Mouse (Mus musculus): ENCODE results near the gene Kdf1.

Kdf1 gene

DNA sequence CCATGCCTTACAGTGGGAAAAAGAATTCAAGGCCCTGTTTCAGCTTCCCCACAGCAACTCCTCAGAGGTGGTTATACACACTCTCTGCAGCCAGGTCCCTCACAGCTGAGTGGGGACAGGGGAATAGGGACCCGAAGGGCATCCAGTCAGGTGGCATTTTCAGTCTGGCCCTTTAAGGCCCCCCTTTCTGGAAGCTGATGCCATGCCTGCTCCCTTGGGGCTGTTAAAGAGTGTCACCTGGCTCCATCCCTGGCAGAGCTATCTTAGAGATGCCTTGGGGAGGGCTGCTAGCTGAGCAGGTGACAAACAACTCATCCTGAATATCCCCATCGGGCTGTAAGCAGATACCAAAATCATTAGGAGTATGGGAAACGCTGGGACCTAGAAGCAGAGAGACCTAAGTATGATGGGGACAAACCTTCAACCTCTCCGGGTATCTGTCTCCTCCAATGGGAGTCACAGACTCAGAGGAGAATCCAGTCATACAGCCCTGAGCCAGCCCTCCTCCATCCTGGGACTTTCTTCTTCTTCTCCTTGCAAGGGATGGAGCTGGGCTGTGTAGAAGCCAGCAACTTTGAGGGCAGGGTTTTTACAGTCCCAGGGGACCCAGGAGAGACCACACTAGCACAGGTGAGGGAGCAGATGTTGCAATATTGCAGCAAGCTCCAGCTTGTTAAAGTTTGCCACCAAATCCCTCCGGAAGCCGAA, 21.9 kb upstream of the Kdf1 start:
- peak; percentile 20 for DNase-seq (ENCODE audit: low read depth)

- peak; percentile 49 for DNase-seq (ENCODE audit: low read depth)
Measured at GRCm38 (mm10) chr4:133497461-133498159, 21.2 kb upstream of the Kdf1 start.

GRCm38 (mm10) chr4:133498160-133498724, 20.5 kb upstream of the Kdf1 start, which contains the start of gene Trnp1:
Trnp1 (minus strand) TSS chr4:133498550.
- peak; percentile 92 for DNase-seq (ENCODE audit: low read depth)

GRCm38 (mm10) chr4:133501514-133501913, 17.2 kb upstream of the Kdf1 start:
- DNase-seq (ENCODE audit: low read depth), result no peak

DNA sequence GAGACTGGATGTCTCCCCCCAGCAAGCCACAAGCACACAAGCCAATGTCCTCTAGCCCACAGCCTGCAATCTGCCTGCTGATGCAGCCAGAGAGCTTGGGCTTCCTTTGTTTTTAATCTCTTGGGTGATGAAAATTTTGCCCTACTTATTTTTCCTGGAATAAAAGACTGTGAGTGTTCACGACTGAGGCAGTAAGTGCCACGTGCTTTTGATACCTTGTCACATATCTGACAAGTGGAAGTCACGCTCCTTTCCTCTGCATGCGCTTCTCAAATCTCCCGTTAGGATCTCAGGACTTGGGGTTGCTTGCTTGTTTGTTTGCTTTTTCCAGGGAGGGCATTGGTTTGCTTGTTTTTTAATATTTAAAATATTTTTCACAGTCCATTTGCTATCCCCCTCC, 14.5 kb upstream of the Kdf1 start:
- DNase-seq (ENCODE audit: low read depth), result no peak

DNA sequence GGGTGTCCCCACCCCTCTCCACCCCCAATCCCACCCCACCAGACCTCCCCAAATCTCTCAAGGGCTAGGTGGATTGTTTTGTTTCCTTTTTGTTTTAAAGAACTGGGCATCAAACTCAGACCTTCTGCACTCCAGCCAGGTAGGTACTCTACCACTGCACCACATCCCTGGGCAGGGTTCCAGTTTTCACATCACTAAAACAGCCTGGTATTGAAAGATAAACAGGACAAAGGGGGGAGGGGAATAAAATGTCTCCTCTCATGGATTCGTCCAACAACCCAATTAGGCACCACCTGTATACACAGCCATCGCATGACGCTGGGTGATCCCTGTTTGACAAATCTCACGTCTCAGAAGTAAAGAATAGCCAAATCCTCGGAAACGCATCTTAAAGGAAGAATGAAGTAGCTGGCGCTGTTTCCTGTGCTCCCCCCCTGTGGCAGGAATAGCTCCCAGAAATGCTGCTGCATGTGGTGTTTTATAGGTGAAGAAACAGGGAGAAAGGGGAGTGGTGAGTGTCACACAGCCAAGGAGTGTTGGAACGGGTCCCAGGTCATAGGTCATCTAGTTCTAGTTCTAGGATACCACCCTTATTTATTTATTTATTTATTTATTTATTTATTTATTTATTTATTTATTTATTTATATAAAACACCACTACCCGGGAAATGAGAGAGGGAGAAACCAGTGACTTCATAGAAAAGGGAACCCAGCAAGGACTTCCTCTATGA, 13.8 kb upstream of the Kdf1 start:
- no peak for DNase-seq (ENCODE audit: low read depth)

DNA sequence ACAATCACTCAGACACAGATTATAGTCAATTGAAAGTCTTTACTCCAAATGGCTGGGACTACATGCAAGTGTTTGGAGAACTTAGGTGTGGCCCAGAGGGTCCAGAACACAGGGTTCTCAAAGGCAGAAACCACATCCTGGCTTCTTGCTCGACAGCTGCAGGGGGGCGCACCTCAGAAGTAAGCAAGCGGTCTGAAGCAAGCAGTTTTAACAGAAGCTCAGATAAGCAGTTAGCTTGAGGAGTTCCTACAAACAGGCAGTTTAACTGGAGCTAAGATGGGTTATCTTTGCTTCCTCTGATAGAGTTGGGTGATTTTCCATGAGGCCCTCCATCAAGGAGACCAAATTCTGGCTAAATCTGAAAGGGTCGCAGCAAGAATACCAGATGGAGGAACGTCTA, 12.2 kb upstream of the Kdf1 start:
- no peak for DNase-seq (ENCODE audit: low read depth)

DNA sequence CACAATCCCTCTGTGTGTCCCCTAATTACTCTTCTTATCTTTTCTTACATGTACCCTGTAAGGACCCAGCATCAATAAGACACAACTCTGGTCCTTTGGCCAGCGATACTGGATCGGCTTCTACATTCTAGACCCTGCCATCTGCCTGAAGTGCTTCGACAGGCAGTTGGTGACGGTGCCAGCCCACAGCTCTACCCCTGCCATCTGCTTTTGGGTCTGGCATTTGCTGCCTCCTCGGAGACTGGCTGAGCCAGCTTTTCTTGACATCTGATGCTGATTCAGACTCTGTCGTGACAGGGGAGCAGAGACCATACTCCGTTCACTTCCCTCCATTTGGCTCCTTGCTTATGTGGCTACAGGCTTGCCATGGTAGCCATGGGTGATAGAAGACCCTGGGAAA, 9.8 kb upstream of the Kdf1 start:
- no peak for DNase-seq (ENCODE audit: low read depth)

DNA sequence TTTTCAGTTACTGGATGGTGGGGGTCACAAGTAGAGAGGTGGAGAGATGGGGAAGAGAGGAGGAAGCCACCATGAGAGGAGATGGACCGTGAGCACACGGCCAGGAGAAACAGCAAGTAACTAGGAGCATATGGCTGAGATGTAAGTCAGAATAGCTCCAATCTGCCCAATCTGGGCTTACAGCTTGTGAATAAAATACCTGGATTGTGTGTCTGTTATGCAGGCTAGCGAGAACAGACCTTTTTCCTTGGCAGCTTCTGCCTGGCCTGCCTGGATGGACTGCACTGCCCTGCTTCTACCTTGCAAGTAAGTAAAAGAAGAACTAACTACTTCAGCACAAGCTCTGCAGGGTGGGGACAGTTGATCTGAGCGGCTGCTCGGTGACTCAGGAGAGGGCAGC, 7.7 kb upstream of the Kdf1 start:
- no peak for DNase-seq (ENCODE audit: low read depth)

GRCm38 (mm10) chr4:133512511-133512910, 6.3 kb upstream of the Kdf1 start:
- DNase-seq (ENCODE audit: low read depth), result peak; percentile 17

- DNase-seq (ENCODE audit: low read depth), result peak; percentile 81
Measured at GRCm38 (mm10) chr4:133512972-133513371, 5.8 kb upstream of the Kdf1 start.

GRCm38 (mm10) chr4:133519369-133519665, 554 bp downstream of the Kdf1 start:
- DNase-seq (ENCODE audit: low read depth), result no peak

GRCm38 (mm10) chr4:133521502-133521901, 2.7 kb downstream of the Kdf1 start:
- no peak for DNase-seq (ENCODE audit: low read depth)

GRCm38 (mm10) chr4:133527788-133528187, 9.0 kb downstream of the Kdf1 start:
- no peak for DNase-seq (ENCODE audit: low read depth)

DNA sequence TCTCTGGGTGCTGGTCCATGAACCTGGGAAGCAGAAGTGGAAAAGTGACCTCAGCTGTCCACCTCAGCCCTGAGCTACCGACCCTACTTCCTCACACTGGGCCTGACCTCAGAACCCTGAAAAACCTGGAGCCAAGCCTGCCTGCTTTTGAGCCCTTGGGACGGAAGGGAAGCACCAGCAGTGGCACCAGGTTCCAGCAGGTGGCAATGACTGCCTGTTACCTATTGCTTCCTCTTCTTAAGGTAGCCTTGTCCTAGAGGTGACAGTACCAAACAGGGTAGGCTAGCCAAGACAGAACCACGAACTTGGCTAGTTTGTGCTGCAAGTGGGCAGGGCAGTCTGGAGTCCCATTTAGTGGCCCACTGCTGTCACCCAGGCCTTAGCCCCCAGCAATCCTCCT, 14.0 kb downstream of the Kdf1 start:
- DNase-seq (ENCODE audit: low read depth), result no peak

GRCm38 (mm10) chr4:133536081-133536480, 17.3 kb downstream of the Kdf1 start:
- DNase-seq (ENCODE audit: low read depth), result no peak

- DNase-seq (ENCODE audit: low read depth), result no peak
Measured at GRCm38 (mm10) chr4:133536652-133537051, 17.9 kb downstream of the Kdf1 start.

DNA sequence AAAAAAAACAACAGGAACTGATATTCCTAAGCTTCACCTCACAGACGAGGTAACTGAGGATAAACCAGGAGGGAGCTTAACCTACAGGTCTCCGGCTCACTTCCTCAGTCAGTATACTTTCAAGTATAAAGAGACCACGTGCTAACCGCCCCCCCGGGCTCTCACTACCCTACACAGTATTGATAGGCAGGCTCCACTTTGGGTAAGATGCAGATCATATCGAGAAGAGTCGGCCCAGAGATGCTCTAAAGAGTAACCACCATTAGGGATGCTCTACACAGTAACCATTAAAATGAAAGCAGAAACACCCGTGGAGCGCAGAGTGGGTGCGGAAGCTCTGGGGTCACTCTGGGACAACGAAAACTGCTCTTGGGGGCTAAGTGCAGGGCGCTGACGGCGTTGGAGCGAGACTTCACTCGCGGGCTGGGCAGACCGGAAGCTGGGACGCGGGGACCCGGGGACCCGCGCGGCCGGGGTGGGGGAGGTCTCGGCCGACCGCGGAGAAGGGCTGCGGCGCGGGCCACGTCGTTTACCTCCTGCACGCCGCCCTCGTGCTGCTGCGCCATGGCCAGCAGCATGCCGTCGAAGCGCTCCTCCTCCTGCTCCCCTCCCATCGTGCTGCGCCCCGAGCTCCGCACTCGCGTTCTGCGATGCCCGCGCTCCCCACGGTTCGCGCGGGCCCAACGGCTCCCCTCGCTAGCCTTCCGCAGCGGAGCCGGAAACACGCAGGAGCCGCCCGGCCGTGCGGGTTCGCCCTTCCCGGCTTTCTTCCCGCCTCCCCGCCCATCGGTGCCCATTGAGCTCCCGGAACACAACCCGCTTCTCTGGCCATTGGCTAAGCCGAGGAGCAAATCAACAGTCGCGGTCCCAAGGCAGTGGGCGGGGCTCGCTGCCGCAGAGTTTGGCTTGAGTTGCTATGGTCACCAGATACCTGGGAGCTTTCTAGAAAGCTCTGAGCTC, 26.8 kb downstream of the Kdf1 start, which contains the start of gene Nudc:
Gene Nudc (minus strand): TSS at position 725 of the 960 bp plus-strand sequence.
- DNase-seq (ENCODE audit: low read depth), result peak; percentile 96

- DNase-seq (ENCODE audit: low read depth), result no peak
Measured at GRCm38 (mm10) chr4:133552029-133552428, 33.3 kb downstream of the Kdf1 start.

DNA sequence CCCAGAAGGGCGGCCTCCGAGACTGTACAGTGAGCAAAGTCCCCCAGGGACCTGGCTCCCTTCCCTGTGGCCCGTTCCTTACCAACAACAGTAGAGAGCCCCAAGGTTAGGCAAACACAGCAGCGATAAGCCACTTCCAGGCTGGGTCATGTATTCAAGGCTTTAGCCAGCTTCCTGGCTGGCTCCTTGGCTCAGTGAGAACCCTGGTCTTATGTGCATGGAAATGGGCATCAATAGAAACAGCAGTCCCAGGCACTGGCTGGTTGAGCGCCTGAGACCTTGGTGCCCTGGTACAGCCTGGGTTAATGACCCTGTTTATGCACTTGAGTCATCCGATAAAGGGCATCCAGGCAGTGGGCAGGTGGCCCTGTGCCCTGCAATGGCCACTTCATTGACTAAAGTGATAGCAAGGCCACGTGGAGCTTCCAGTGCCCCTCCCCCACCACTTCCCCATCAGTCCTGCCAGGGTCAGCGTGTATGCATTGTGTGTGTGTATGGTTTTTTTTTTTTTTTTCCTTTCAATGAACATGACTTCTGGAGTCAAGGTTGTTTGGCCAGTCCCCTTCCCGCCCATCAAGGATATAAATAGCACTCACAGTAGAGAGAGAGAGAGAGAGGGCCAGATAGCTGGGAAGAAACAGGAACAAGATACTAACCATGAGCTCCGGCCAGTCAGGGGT, 34.1 kb downstream of the Kdf1 start, which contains the start of gene Nr0b2:
Gene Nr0b2 (plus strand): TSS at position 609 of the 680 bp plus-strand sequence.
- no peak for DNase-seq (ENCODE audit: low read depth)

Measured in NIH3T3 (cell line).